Mouse (Mus musculus): Measurements from ENCODE around the gene Xlr3a. TPM values are rescaled to one million over a fixed set of nuclear protein-coding genes. Genes with fewer than 3 reads are reported as not detected.

Gene Xlr3a
- polyA plus RNA-seq (2012; rRNA removed): 0.41 and 0.93 TPM in 2 replicates

DNA sequence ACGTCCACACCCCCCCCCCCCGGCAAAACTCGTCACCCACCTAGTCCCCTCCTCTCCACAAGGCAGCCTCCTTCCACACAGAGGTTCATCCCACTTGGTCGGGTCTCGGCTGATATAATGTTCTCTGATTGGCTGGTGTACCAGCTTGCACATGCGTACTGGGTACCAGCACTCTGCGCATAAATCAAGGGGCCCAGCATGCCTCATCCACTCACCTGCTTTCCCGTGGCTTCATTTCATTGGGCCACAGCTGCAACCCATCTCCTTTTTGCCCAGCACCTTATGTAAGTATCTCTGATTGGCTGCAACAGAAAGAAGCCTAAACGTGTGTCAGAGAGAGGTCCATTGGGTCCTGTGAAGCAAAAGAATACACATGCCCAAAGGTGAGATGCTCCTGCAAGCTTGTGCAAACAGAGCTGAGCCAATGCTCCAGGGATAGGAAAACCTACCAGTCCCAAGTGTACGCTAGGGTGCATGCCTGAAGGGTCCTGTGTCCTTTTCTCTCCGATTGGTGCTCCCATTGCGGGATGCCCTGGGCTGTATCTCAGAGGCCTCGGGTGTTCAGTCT lies at the start of gene Xlr3a:
TSS of gene Xlr3a (minus strand) at position 155 of the 568 bp plus-strand sequence.

GRCm38 (mm10) chrX:73116747-73117146 lies 19.9 kb upstream of the Xlr3a start, which contains the start of gene Gm14685:
TSS of gene Gm14685 (plus strand) at chrX:73117047.

GRCm38 (mm10) chrX:73082267-73083055 lies 14.4 kb downstream of the Xlr3a start, which contains the start of gene Xlr4a:
TSS of gene Xlr4a (minus strand) at chrX:73082478.

DNA sequence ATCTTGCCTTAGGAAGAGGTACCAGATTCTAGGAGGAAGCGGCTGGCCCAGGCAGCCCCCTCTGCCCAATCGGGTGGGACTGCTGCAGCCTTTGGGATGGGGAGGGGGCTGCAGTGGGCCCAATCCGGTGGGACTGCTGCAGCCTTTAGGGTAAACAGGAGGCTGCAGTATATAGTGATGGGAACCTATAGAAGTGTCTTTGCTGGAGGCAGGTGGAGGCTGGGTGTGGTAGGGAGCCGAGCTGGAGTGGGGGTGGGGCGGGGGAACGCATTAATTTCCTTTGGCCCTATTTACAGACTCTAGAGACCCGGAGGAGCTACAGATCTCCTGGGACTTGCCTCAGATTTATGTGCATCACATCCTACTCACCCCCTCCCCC lies 32.5 kb downstream of the Xlr3a start, which contains the start of gene Pnma3:
TSS of gene Pnma3 (plus strand) at position 373 of the 379 bp plus-strand sequence.

DNA sequence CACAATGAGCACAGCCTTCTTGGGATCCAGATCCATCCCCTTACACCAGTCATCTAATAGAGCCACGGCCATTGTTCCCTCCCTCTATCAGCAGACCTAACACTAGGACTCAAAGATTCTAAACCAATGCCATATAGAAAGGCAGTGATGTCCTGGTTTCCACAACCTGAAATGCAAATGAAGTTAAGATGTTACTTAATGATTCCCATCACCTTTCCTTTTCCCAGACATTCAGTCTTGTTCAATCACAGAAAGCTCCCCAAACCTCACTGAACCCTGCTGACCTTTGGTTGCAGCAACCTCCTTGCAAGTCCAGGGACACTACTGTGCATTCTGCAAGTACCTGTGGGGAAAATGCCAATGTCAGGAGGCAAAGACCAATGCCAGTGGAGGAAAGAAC lies 59.9 kb downstream of the Xlr3a start, which contains the start of gene Pnma5:
TSS of gene Pnma5 (minus strand) at position 101 of the 400 bp plus-strand sequence.

Other genes starting within 250 kb of the Xlr3a start
- 2.2 and 2.8 TPM in 2 replicates for gene Cetn2, start 178.7 kb downstream of the Xlr3a start, polyA plus RNA-seq (2012; rRNA removed)
- 8.2 and 11.8 TPM in 2 replicates for gene Nsdhl, start 178.5 kb downstream of the Xlr3a start, polyA plus RNA-seq (2012; rRNA removed)
- 4.9 and 5.3 TPM in 2 replicates for gene Zfp185, start 109.8 kb downstream of the Xlr3a start, polyA plus RNA-seq (2012; rRNA removed)
- 0.14 and 0.17 TPM in 2 replicates for gene Pnma5, start 60.0 kb downstream of the Xlr3a start, polyA plus RNA-seq (2012; rRNA removed)
- gene Pnma3, start 32.3 kb downstream of the Xlr3a start, polyA plus RNA-seq (2012; rRNA removed): 0.03 TPM in 1 of 2 replicates, not detected in the other
- gene Xlr4a, start 14.6 kb downstream of the Xlr3a start, polyA plus RNA-seq (2012; rRNA removed): 0.12 TPM in 1 of 2 replicates, not detected in the other
- gene Gm14685, start 20.0 kb upstream of the Xlr3a start, polyA plus RNA-seq (2012; rRNA removed): 0.20 TPM in 1 of 2 replicates, not detected in the other
- not detected in 2 replicates for gene Xlr5b, start 51.7 kb upstream of the Xlr3a start, polyA plus RNA-seq (2012; rRNA removed)
- gene DXBay18, start 52.4 kb upstream of the Xlr3a start, polyA plus RNA-seq (2012; rRNA removed): 0.12 TPM in 1 of 2 replicates, not detected in the other
- not detected in 2 replicates for gene Spin2d, start 79.9 kb upstream of the Xlr3a start, polyA plus RNA-seq (2012; rRNA removed)
- 0.33 and 1.5 TPM in 2 replicates for gene Xlr3b, start 95.1 kb upstream of the Xlr3a start, polyA plus RNA-seq (2012; rRNA removed)
- gene Xlr4b, start 117.2 kb upstream of the Xlr3a start, polyA plus RNA-seq (2012; rRNA removed): 0.17 and 0.23 TPM in 2 replicates
- 26.3 and 35.3 TPM in 2 replicates for gene F8a, start 131.2 kb upstream of the Xlr3a start, polyA plus RNA-seq (2012; rRNA removed)
- gene Xlr4c, start 146.0 kb upstream of the Xlr3a start, polyA plus RNA-seq (2012; rRNA removed): 0.09 and 0.10 TPM in 2 replicates
- not detected in 2 replicates for gene Xlr3c, start 168.3 kb upstream of the Xlr3a start, polyA plus RNA-seq (2012; rRNA removed)
- gene Xlr5a, start 195.9 kb upstream of the Xlr3a start, polyA plus RNA-seq (2012; rRNA removed): 0.09 TPM in 1 of 2 replicates, not detected in the other
- not detected in 2 replicates for gene Xlr5c, start 195.9 kb upstream of the Xlr3a start, polyA plus RNA-seq (2012; rRNA removed)
- gene Gm45015, start 239.7 kb upstream of the Xlr3a start, polyA plus RNA-seq (2012; rRNA removed): not detected in 2 replicates
- gene Zfp275, start 245.5 kb upstream of the Xlr3a start, polyA plus RNA-seq (2012; rRNA removed): 20.8 and 25.1 TPM in 2 replicates